Mouse (Mus musculus): ENCODE measurements around the gene Tenm4. TPM values are rescaled to one million over a fixed set of nuclear protein-coding genes. Genes with fewer than 3 reads are reported as not detected.

The Tenm4 gene
- total RNA-seq, 2 experiments from 2014 or later = 14.3 to 18.7 TPM

Small RNA genes within 50 kb of the gene (microRNA-seq; reads per million reads assigned to microRNA genes)
- gene Mir6394 = not detected
- 1,494 reads per million, percentile 82 among the genes with 10 or more reads in this experiment for gene Mir708

All from adrenal gland, postnatal 36 days (tissue).